Mouse (Mus musculus): ENCODE results near the gene 1810062G17Rik. TPM values are rescaled to one million over a fixed set of nuclear protein-coding genes. Genes with fewer than 3 reads are reported as not detected.

The 1810062G17Rik gene
- polyA plus RNA-seq, 1 experiment, result 0.46 TPM

DNA sequence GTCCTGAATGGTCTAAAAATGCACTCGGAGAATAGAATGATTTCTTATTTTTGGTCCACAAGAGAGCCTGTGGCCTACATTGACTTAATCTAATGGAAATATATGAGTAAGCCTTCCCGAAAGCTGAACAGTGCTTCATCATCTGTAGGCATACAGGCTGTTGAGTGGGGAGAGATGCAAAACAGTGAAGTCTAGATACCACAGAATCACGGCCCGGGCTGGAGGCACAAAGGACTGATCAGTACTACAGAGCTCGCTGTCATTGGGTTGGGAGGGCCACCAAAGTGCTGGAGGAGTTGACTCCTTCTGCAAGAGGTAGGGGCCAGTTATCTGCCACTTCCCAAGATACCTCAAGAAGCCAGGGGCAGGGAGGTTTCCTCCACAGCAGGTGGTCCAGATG lies 55.0 kb downstream of the 1810062G17Rik start:
- Histone ChIP-seq H3K4me3 (no peak overlapping the region), H3K79me2 (ENCODE audit: control insufficient read depth, insufficient read depth) (no peaks in the 10 kb centered on the region), H3K36me3 (ENCODE audit: control insufficient read depth, insufficient read depth) (no peaks in the 10 kb centered on the region), H3K4me2 (ENCODE audit: low read depth) (no peak overlapping the region), H3K27me3 (ENCODE audit: control insufficient read depth, insufficient read depth, insufficient read length) (no peaks in the 10 kb centered on the region), H3ac (ENCODE audit: control insufficient read depth, insufficient read length) (no peak overlapping the region)
- TF ChIP-seq E2F4 (IDR thresholded peaks at IDR 0.05; ENCODE audit: insufficient read depth), result no peak
- TF ChIP-seq MAX (IDR thresholded peaks at IDR 0.05; ENCODE audit: low read depth), result no peak
- no peak for TF ChIP-seq TCF12 (IDR thresholded peaks at IDR 0.05; ENCODE audit: insufficient read depth, poor library complexity, severe bottlenecking)

GRCm38 (mm10) chr3:36531242-36531641 lies 55.5 kb downstream of the 1810062G17Rik start:
- no peak overlapping the region for H3K4me2 ChIP-seq (ENCODE audit: low read depth)

More at GRCm38 (mm10) chr3:36531242-36531641, 55.5 kb downstream of the 1810062G17Rik start:
- no peaks in the 10 kb centered on the region for H3K36me3 ChIP-seq (ENCODE audit: control insufficient read depth, insufficient read depth)
- no peak for TF ChIP-seq POLR2A (IDR thresholded peaks at IDR 0.05; ENCODE audit: insufficient read length, low read depth)
- TF ChIP-seq E2F4 (IDR thresholded peaks at IDR 0.05; ENCODE audit: insufficient read depth), result no peak
- no peak overlapping the region for H3ac ChIP-seq (ENCODE audit: control insufficient read depth, insufficient read length)
- no peak overlapping the region for H3K4me3 ChIP-seq
- no peaks in the 10 kb centered on the region for H3K27me3 ChIP-seq (ENCODE audit: control insufficient read depth, insufficient read depth, insufficient read length)
- no peaks in the 10 kb centered on the region for H3K79me2 ChIP-seq (ENCODE audit: control insufficient read depth, insufficient read depth)

Other genes with a start within 250 kb of the 1810062G17Rik start
- 313 TPM for gene Anxa5, start within 50 bp of the 1810062G17Rik start, polyA plus RNA-seq (2012; fragmentation: generic; extraction: Trizol)
- gene Gm11549, start 45.9 kb downstream of the 1810062G17Rik start, polyA plus RNA-seq (2012; fragmentation: generic; extraction: Trizol), result not detected
- gene Exosc9, start 76.7 kb downstream of the 1810062G17Rik start, polyA plus RNA-seq (2012; fragmentation: generic; extraction: Trizol), result 12.1 TPM
- 29.0 TPM for gene Ccna2, start 96.2 kb downstream of the 1810062G17Rik start, polyA plus RNA-seq (2012; fragmentation: generic; extraction: Trizol)
- 2.8 TPM for gene Bbs7, start 137.5 kb downstream of the 1810062G17Rik start, polyA plus RNA-seq (2012; fragmentation: generic; extraction: Trizol)
- not detected for gene Trpc3, start 214.2 kb downstream of the 1810062G17Rik start, polyA plus RNA-seq (2012; fragmentation: generic; extraction: Trizol)

Data from myocyte (in vitro differentiated cells).